Mouse (Mus musculus) kidney, postnatal 0 days (tissue): ENCODE measurements at regions not wholly inside any gene's neighbourhood (a gene's known extent, or its start where the extent isn't known, plus 50 kb on each side); places are given as distances from the start of the nearest gene placed in this dataset.

Experiments used
- ATAC-seq: fragments of 200-750 bp; cut with Nextera tagmentation; replicated peaks from 2 replicates; pipeline ENCODE4 v1.8.0; 2017; ENCODE audit warnings: low read depth, moderate number of reproducible peaks, moderate TSS enrichment, moderate library complexity; ENCODE audit not compliant: low FRiP score
- DNase-seq: peaks from one replicate; pipeline ENCODE4 v3.0.0-alpha.2; 2016; ENCODE audit warnings: low spot score
- H3K27ac ChIP-seq: fragments of 300-500 bp; sonication (generic); 2 replicates; pipeline ENCODE4 v1.5.1; 2014; ENCODE audit warnings: mild to moderate bottlenecking
- H3K27me3 ChIP-seq: fragments of 300-500 bp; sonication (generic); 2 replicates; pipeline ENCODE4 v1.6.1; 2014; ENCODE audit warnings: low read length, mixed read lengths; ENCODE audit not compliant: insufficient read depth
- H3K36me3 ChIP-seq: fragments of 300-500 bp; sonication (generic); 2 replicates; pipeline ENCODE4 v1.6.1; 2014; ENCODE audit warnings: low read length, mixed read lengths; ENCODE audit not compliant: insufficient read depth
- H3K4me1 ChIP-seq: fragments of 300-500 bp; sonication (generic); replicated peaks from 2 replicates; pipeline ENCODE4 v1.6.1; 2014; ENCODE audit warnings: antibody characterized with exemption, low read length, mixed read lengths; ENCODE audit not compliant: insufficient read depth
- H3K4me2 ChIP-seq: fragments of 300-500 bp; sonication (generic); 2 replicates; pipeline ENCODE4 v1.6.1; 2014; ENCODE audit warnings: mild to moderate bottlenecking, low read length, moderate library complexity, mixed read lengths
- H3K4me3 ChIP-seq: fragments of 300-500 bp; sonication (generic); replicated peaks from 2 replicates; pipeline ENCODE4 v1.5.1; 2014; ENCODE audit warnings: low read depth, low read length
- H3K9ac ChIP-seq: fragments of 300-500 bp; sonication (generic); 2 replicates; pipeline ENCODE4 v1.6.1; 2014; ENCODE audit warnings: low read depth, low read length
- H3K9me3 ChIP-seq: fragments of 300-500 bp; sonication (generic); replicated peaks from 2 replicates; pipeline ENCODE4 v1.6.1; 2016; ENCODE audit warnings: low read length, inconsistent platforms, mixed read lengths
- CTCF ChIP-seq: IDR thresholded peaks from 2 replicates; pipeline ENCODE4 v1.5.1; 2016; ENCODE audit warnings: antibody characterized with exemption, low read depth, mild to moderate bottlenecking, moderate library complexity
- WGBS: fragments of 180-500 bp; shearing (Covaris S2); extraction: QIAGEN DNeasy Blood & Tissue Kit; methylation state at CpG from one replicate; pipeline ENCODE4 v1.1.7; 2014; 5-methylcytosine and 5-hydroxymethylcytosine counted together

DNA sequence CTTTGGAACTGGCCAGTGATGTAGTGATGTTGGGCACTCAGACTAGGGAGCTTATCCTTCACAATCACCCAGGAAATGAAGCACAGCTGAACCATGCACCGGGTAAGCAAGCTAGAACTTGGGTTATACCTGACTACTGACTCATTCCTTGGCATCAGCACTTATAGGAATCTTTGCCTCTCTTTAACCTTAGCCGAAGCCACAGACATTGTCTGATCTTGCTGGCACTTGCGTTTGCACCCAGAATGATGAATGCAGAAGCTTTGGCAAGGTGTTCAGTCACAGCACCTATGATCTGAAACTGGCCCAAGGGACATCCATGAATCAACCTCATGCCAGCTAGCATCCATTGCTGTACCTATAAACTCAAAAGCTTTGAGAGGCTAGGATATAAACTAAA lies 529.0 kb upstream of the Sox9 start:
- ATAC-seq (no peak), DNase-seq (no peak)
- TF ChIP-seq CTCF: no peak
- H3K27ac ChIP-seq: no peak overlapping the region
- no peak overlapping the region for H3K9ac ChIP-seq
- 91% methylated on average over 3 of the region's 3 CpGs for WGBS
- no peak overlapping the region for H3K4me3 ChIP-seq
- H3K27me3 ChIP-seq: no peaks in the 10 kb centered on the region
- H3K9me3 ChIP-seq: no peaks in the 10 kb centered on the region
- no peaks in the 10 kb centered on the region for H3K4me1 ChIP-seq
- H3K36me3 ChIP-seq: no peaks in the 10 kb centered on the region
- no peak overlapping the region for H3K4me2 ChIP-seq

GRCm38 (mm10) chr11:112256326-112256725 lies 525.7 kb upstream of the Sox9 start:
- DNase-seq (no peak), ATAC-seq (no peak)
- Histone ChIP-seq H3K9me3 (no peaks in the 10 kb centered on the region), H3K27ac (no peak overlapping the region), H3K9ac (no peak overlapping the region), H3K4me3 (no peak overlapping the region), H3K4me2 (no peak overlapping the region), H3K27me3 (no peaks in the 10 kb centered on the region), H3K4me1 (no peaks in the 10 kb centered on the region), H3K36me3 (no peaks in the 10 kb centered on the region)
- WGBS: 88% methylated on average over 7 of the region's 7 CpGs
- TF ChIP-seq CTCF: no peak

DNA sequence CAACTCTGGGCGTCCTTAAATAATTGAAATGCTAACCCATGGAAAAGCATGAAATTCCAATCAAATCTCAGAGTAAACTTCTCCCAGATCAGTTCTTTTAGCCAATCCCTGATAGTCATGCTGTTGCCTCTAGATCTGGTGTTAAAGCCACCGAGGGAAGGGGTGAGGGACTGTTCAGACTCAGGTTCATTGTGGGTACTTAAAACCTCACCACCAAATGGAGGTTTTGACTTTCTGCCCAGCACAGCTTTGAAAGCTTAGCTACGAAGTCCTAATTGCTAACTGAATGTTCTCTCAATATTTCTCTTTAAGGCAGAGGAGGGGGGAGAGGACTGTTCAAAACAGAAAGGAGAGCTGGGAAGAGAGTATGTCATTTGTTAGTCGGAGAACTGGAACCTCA lies 517.9 kb upstream of the Sox9 start:
- no peak for ATAC-seq
- Histone ChIP-seq H3K27me3 (no peaks in the 10 kb centered on the region), H3K4me1 (no peaks in the 10 kb centered on the region), H3K27ac (no peak overlapping the region), H3K36me3 (no peaks in the 10 kb centered on the region), H3K9ac (no peak overlapping the region), H3K9me3 (no peaks in the 10 kb centered on the region), H3K4me2 (no peak overlapping the region), H3K4me3 (no peak overlapping the region)
- WGBS: 65% methylated on average over 4 of the region's 4 CpGs
- DNase-seq: no peak
- no peak for TF ChIP-seq CTCF

GRCm38 (mm10) chr11:112270911-112271310 lies 511.1 kb upstream of the Sox9 start:
- WGBS: 80% methylated on average over 5 of the region's 5 CpGs
- Histone ChIP-seq H3K27ac (no peak overlapping the region), H3K27me3 (no peaks in the 10 kb centered on the region), H3K36me3 (no peaks in the 10 kb centered on the region), H3K4me1 (no peaks in the 10 kb centered on the region), H3K4me3 (no peak overlapping the region), H3K9me3 (no peaks in the 10 kb centered on the region), H3K4me2 (no peak overlapping the region), H3K9ac (no peak overlapping the region)
- ATAC-seq (no peak), DNase-seq (no peak)
- TF ChIP-seq CTCF: no peak

DNA sequence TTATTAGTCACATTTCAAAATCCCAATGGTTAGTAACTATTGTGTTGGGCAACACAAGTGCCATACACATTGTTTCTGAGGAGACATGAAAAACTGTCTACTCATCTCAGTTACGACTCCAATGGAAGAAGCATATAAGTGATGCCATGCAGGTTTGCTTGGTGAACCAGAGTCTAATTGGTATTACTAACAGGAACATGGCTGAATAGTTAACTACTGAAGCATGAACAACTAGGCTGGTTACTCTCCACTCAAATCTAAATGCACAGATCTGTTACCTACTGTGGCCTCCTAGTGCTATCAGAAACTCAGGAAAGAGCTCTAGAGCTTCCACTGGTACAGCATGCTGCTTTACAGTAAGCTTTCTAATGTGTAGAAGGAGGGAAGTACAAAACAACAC lies 503.5 kb upstream of the Sox9 start:
- no peaks in the 10 kb centered on the region for H3K36me3 ChIP-seq
- no peak overlapping the region for H3K4me3 ChIP-seq
- no peaks in the 10 kb centered on the region for H3K4me1 ChIP-seq
- H3K9me3 ChIP-seq: no peaks in the 10 kb centered on the region
- no peaks in the 10 kb centered on the region for H3K27me3 ChIP-seq
- WGBS: 91% methylated on average over 1 of the region's 1 CpGs
- no peak overlapping the region for H3K4me2 ChIP-seq
- TF ChIP-seq CTCF: no peak
- H3K27ac ChIP-seq: no peak overlapping the region
- no peak for ATAC-seq
- DNase-seq: no peak
- no peak overlapping the region for H3K9ac ChIP-seq

DNA sequence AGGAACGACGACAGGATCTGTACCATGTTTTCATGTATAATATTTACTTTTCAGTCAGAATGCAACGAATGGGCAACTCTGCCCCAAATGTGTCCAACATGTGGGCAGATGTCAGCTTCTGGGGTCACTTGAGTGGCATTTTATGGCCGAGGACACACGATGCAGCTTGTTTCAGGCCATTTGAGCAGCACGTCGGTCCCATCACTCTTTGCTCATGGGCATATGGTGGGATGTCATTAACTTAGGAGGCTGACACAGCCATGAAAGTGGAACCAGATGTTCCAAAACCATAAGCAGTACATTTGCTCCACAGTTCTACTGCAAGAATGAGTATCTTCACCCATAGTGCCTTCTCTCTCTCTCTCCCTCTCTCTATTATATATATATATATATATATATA lies 499.1 kb upstream of the Sox9 start:
- H3K27ac ChIP-seq: no peak overlapping the region
- H3K9ac ChIP-seq: no peak overlapping the region
- H3K4me1 ChIP-seq: no peaks in the 10 kb centered on the region
- no peak for DNase-seq
- 21% methylated on average over 7 of the region's 7 CpGs for WGBS
- TF ChIP-seq CTCF: no peak
- no peaks in the 10 kb centered on the region for H3K27me3 ChIP-seq
- ATAC-seq: no peak
- no peaks in the 10 kb centered on the region for H3K36me3 ChIP-seq
- H3K9me3 ChIP-seq: no peaks in the 10 kb centered on the region
- H3K4me2 ChIP-seq: no peak overlapping the region
- H3K4me3 ChIP-seq: no peak overlapping the region

DNA sequence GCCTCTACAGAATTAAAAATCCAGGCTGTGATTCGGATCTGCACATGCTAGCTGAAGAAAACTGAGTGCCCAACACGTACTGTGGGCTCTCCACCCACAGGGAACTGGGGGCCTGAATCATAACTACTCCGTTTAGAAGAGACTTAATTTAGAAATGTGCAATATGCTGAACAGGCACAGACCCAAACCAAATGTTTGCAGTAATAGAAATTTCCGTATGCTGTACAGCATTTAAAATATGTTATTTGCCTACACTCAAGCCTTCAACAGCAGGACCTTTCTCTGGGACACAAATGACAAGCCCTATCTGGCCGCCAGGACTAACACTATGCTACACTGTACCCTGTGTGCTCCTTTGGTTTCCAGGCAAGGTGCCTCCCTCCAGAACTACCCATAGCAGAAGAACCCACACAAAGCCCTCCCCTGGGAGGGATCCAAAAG lies 483.1 kb upstream of the Sox9 start:
- Histone ChIP-seq H3K36me3 (no peaks in the 10 kb centered on the region), H3K27ac (no peak overlapping the region), H3K4me3 (no peak overlapping the region), H3K4me2 (no peak overlapping the region), H3K27me3 (no peaks in the 10 kb centered on the region), H3K9me3 (no peaks in the 10 kb centered on the region), H3K4me1 (no peaks in the 10 kb centered on the region), H3K9ac (no peak overlapping the region)
- no peak for ATAC-seq
- no peak for DNase-seq
- WGBS: 74% methylated on average over 5 of the region's 5 CpGs
- TF ChIP-seq CTCF: no peak
